Mouse (Mus musculus) megakaryocyte-erythroid progenitor cell, adult 5-6 weeks (primary cell): ENCODE results near the gene Nudt17. TPM values are rescaled to one million over a fixed set of nuclear protein-coding genes. Genes with fewer than 3 reads are reported as not detected.
"Not testable (repeated sequence)": the region's sequence is repeated elsewhere in the genome, so short reads cannot be mapped to it uniquely, and the experiment has no call there.

Experiments
- ATAC-seq: replicated peaks from 2 replicates; pipeline ENCODE4 v1.8.0; 2016; ENCODE audit warnings: mild to moderate bottlenecking, inconsistent platforms; ENCODE audit not compliant: severe bottlenecking, poor library complexity, low FRiP score, low TSS enrichment
- total RNA-seq, 2 experiments: library from RNA; stranded (forward) in 1 of 2; stranded (reverse) in 1 of 2; fragments of 200-1000, 215-1000 nt in 1 of 2; fragments of >200 nt in 1 of 2; fragmentation: Nextera tagmentation in 1 of 2; gene quantifications; 2 replicates each; pipeline ENCODE4 v1.2.3; 2014 to 2017

The Nudt17 gene
- total RNA-seq, 2 experiments from 2014 or later: not detected

GRCm38 (mm10) chr3:96675690-96676089 lies 32.7 kb downstream of the Nudt17 start:
- no peak for ATAC-seq

GRCm38 (mm10) chr3:96675171-96675570 lies 33.2 kb downstream of the Nudt17 start:
- no peak for ATAC-seq

- ATAC-seq: no peak
Observed at GRCm38 (mm10) chr3:96674442-96674841, 33.9 kb downstream of the Nudt17 start.

GRCm38 (mm10) chr3:96673514-96673913 lies 34.8 kb downstream of the Nudt17 start:
- no peak for ATAC-seq

GRCm38 (mm10) chr3:96671519-96671918 lies 36.8 kb downstream of the Nudt17 start:
- no peak for ATAC-seq

GRCm38 (mm10) chr3:96669727-96670468 lies 38.5 kb downstream of the Nudt17 start, which contains the start of gene Ankrd35:
TSS of gene Ankrd35 (plus strand) at chr3:96670131.
- peak; percentile 97 for ATAC-seq

GRCm38 (mm10) chr3:96668424-96669067 lies 39.8 kb downstream of the Nudt17 start:
- ATAC-seq: no peak

- no peak for ATAC-seq
Observed at GRCm38 (mm10) chr3:96667316-96667715, 41.0 kb downstream of the Nudt17 start.

GRCm38 (mm10) chr3:96666916-96667315 lies 41.4 kb downstream of the Nudt17 start:
- no peak for ATAC-seq

GRCm38 (mm10) chr3:96665732-96666363 lies 42.5 kb downstream of the Nudt17 start:
- ATAC-seq: not testable (repeated sequence)

- peak; percentile 68 for ATAC-seq
Observed at GRCm38 (mm10) chr3:96663432-96664239, 44.7 kb downstream of the Nudt17 start.

- ATAC-seq: no peak
Observed at GRCm38 (mm10) chr3:96662731-96663316, 45.5 kb downstream of the Nudt17 start.

- no peak for ATAC-seq
Observed at GRCm38 (mm10) chr3:96660901-96661300, 47.5 kb downstream of the Nudt17 start.

Other genes with a start within 250 kb of the Nudt17 start
- not detected in 2 replicates for gene Hfe2, start 183.4 kb downstream of the Nudt17 start, total RNA-seq (2014; fragmentation: Nextera tagmentation)
- gene Hfe2, start 183.4 kb downstream of the Nudt17 start, total RNA-seq (2017): not detected in 2 replicates
- 257 and 274 TPM in 2 replicates for gene Txnip, start 150.6 kb downstream of the Nudt17 start, total RNA-seq (2014; fragmentation: Nextera tagmentation)
- 121 and 224 TPM in 2 replicates for gene Txnip, start 150.6 kb downstream of the Nudt17 start, total RNA-seq (2017)
- not detected in 2 replicates for gene Gm16253, start 131.6 kb downstream of the Nudt17 start, total RNA-seq (2014; fragmentation: Nextera tagmentation)
- not detected in 2 replicates for gene Gm16253, start 131.6 kb downstream of the Nudt17 start, total RNA-seq (2017)
- 18.4 and 38.1 TPM in 2 replicates for gene Polr3gl, start 114.4 kb downstream of the Nudt17 start, total RNA-seq (2014; fragmentation: Nextera tagmentation)
- 56.0 and 72.8 TPM in 2 replicates for gene Polr3gl, start 114.4 kb downstream of the Nudt17 start, total RNA-seq (2017)
- not detected in 2 replicates for gene Ankrd34a, start 111.9 kb downstream of the Nudt17 start, total RNA-seq (2014; fragmentation: Nextera tagmentation)
- gene Ankrd34a, start 111.9 kb downstream of the Nudt17 start, total RNA-seq (2017): not detected in 2 replicates
- gene Lix1l, start 107.4 kb downstream of the Nudt17 start, total RNA-seq (2014; fragmentation: Nextera tagmentation): 0.25 and 0.72 TPM in 2 replicates
- 0.72 and 0.94 TPM in 2 replicates for gene Lix1l, start 107.4 kb downstream of the Nudt17 start, total RNA-seq (2017)
- gene Rbm8a, start 78.6 kb downstream of the Nudt17 start, total RNA-seq (2014; fragmentation: Nextera tagmentation): 174 and 189 TPM in 2 replicates
- gene Rbm8a, start 78.6 kb downstream of the Nudt17 start, total RNA-seq (2017): 95.5 and 108 TPM in 2 replicates
- 23.1 and 49.5 TPM in 2 replicates for gene Pex11b, start 73.2 kb downstream of the Nudt17 start, total RNA-seq (2014; fragmentation: Nextera tagmentation)
- 9.7 and 17.3 TPM in 2 replicates for gene Pex11b, start 73.2 kb downstream of the Nudt17 start, total RNA-seq (2017)
- 0.50 and 0.67 TPM in 2 replicates for gene Gm42957, start 73.1 kb downstream of the Nudt17 start, total RNA-seq (2014; fragmentation: Nextera tagmentation)
- gene Gm42957, start 73.1 kb downstream of the Nudt17 start, total RNA-seq (2017): 0.30 TPM in 1 of 2 replicates, not detected in the other
- 0.10 and 4.4 TPM in 2 replicates for gene Itga10, start 63.0 kb downstream of the Nudt17 start, total RNA-seq (2014; fragmentation: Nextera tagmentation)
- gene Itga10, start 63.0 kb downstream of the Nudt17 start, total RNA-seq (2017): 0.08 and 0.28 TPM in 2 replicates
- 0.17 TPM in 1 of 2 replicates, not detected in the other for gene Ankrd35, start 38.4 kb downstream of the Nudt17 start, total RNA-seq (2014; fragmentation: Nextera tagmentation)
- 0.11 TPM in 1 of 2 replicates, not detected in the other for gene Ankrd35, start 38.4 kb downstream of the Nudt17 start, total RNA-seq (2017)
- 11.0 and 14.2 TPM in 2 replicates for gene Pias3, start 12.2 kb downstream of the Nudt17 start, total RNA-seq (2014; fragmentation: Nextera tagmentation)
- gene Pias3, start 12.2 kb downstream of the Nudt17 start, total RNA-seq (2017): 1.7 and 2.9 TPM in 2 replicates
- gene Polr3c, start 19.1 kb upstream of the Nudt17 start, total RNA-seq (2014; fragmentation: Nextera tagmentation): 37.2 and 41.7 TPM in 2 replicates
- 17.6 and 28.0 TPM in 2 replicates for gene Polr3c, start 19.1 kb upstream of the Nudt17 start, total RNA-seq (2017)
- gene Rnf115, start 19.1 kb upstream of the Nudt17 start, total RNA-seq (2014; fragmentation: Nextera tagmentation): 35.3 and 40.0 TPM in 2 replicates
- 51.7 and 74.3 TPM in 2 replicates for gene Rnf115, start 19.1 kb upstream of the Nudt17 start, total RNA-seq (2017)
- gene Pdzk1, start 120.7 kb upstream of the Nudt17 start, total RNA-seq (2014; fragmentation: Nextera tagmentation): not detected in 2 replicates
- gene Pdzk1, start 120.7 kb upstream of the Nudt17 start, total RNA-seq (2017): not detected in 2 replicates
- gene Cd160, start 120.8 kb upstream of the Nudt17 start, total RNA-seq (2014; fragmentation: Nextera tagmentation): 0.76 and 3.2 TPM in 2 replicates
- gene Cd160, start 120.8 kb upstream of the Nudt17 start, total RNA-seq (2017): 0.46 and 2.0 TPM in 2 replicates
- gene Gja5, start 196.1 kb upstream of the Nudt17 start, total RNA-seq (2014; fragmentation: Nextera tagmentation): not detected in 2 replicates
- gene Gja5, start 196.1 kb upstream of the Nudt17 start, total RNA-seq (2017): not detected in 2 replicates
- 28.0 and 28.6 TPM in 2 replicates for gene Gpr89, start 196.8 kb upstream of the Nudt17 start, total RNA-seq (2014; fragmentation: Nextera tagmentation)
- 28.5 and 35.0 TPM in 2 replicates for gene Gpr89, start 196.8 kb upstream of the Nudt17 start, total RNA-seq (2017)
- gene Gja8, start 217.5 kb upstream of the Nudt17 start, total RNA-seq (2014; fragmentation: Nextera tagmentation): not detected in 2 replicates
- gene Gja8, start 217.5 kb upstream of the Nudt17 start, total RNA-seq (2017): not detected in 2 replicates